ENCODE assay signal across 19 mouse cellular contexts in the genomic region with DNA sequence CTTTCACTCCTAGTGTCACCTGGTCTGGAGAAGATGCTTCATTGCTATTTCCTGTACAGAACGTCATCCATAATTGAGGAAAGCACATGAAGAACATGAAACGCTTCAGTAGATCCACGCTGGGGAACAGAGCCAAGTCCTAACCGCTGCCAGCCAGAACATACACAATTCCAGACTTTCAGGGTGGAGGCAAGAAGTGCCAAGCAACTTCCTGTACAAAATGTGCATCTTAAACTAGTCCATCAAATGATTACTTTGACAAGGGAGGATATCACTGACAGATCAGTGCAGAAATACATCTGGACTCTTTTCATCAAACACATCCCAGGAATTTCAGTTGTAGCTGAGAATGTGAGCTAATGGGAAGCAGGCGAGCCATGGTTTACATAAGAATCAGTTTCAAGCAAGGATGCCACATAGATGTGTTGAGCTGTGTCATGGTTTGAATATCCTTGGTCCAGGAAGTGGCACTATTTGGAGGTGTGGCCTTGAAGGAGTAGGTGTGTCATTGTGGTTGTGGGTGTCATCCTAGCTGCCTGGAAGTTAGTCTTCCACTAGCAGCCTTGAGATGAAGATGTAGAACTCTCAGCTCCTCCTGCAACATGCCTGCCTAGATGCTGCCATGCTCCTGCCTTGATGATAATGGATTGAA.
DNase-seq lines count a peak whose midpoint lies in the region; ATAC-seq lines count a peak whose summit lies in the region.
"Had no signal": no experiment of that assay in that cellular context is flagged by ENCODE, and none has a peak within 500 bp of the region (broad histone marks: within the 10 kb centered on the region; RNA-seq: fewer than 3 reads in every experiment).

No protein-coding gene starts in this region.

- H3K27me3 ChIP-seq in lung, embryonic 16.5 days (ENCODE audit: control insufficient read depth, insufficient read depth, low read depth, low read length) = no peaks in the 10 kb centered on the region
- H3K27me3 ChIP-seq in hindbrain, embryonic 10.5 days (ENCODE audit: insufficient read depth, poor library complexity, severe bottlenecking) = no peaks in the 10 kb centered on the region
- H3K27me3 ChIP-seq: hindbrain, embryonic 13.5 days; intestine, embryonic 15.5 days; limb, embryonic 13.5 days; megakaryocyte, embryonic 14.5 days had no signal

- H3K36me3 ChIP-seq in lung, embryonic 16.5 days (ENCODE audit: control insufficient read depth, insufficient read depth, low read length) = no peaks in the 10 kb centered on the region
- H3K36me3 ChIP-seq in hindbrain, embryonic 10.5 days = no peaks in the 10 kb centered on the region
- H3K36me3 ChIP-seq: hindbrain, embryonic 13.5 days; intestine, embryonic 15.5 days; limb, embryonic 13.5 days had no signal

- peak; percentile 23 to 55 for DNase-seq in left cerebral cortex, postnatal 25 days (ENCODE audit: low spot score in 2 of 2)
- no peak for DNase-seq in left cerebral cortex, adult 8-10 months (ENCODE audit: low spot score in 2 of 2)
- DNase-seq in 3T3-L1 (ENCODE audit: low read depth, low spot score) (peak; percentile 54), NIH3T3 (ENCODE audit: low read depth) (peak; percentile 14)
- no peak for DNase-seq in hindbrain, embryonic 10.5 days (ENCODE audit: low spot score)
- no peak for DNase-seq in cerebellum, postnatal 4 days (ENCODE audit: low spot score in 2 of 2)
- no peak for DNase-seq in kidney, adult 18-20 months
- DNase-seq: adrenal gland, postnatal 10 days; cerebellum, adult 18-20 months; gastrocnemius, postnatal 25 days; heart, postnatal 10 days; thymus, postnatal 36 days had no signal

- no peaks in the 10 kb centered on the region for H3K4me1 ChIP-seq in lung, embryonic 16.5 days (replicated peaks; ENCODE audit: control insufficient read depth, insufficient read depth, low read length)
- H3K4me1 ChIP-seq in hindbrain, embryonic 10.5 days (replicated peaks) = no peaks in the 10 kb centered on the region
- H3K4me1 ChIP-seq: heart, embryonic 10.5 days; hindbrain, embryonic 13.5 days; intestine, embryonic 15.5 days; limb, embryonic 13.5 days had no signal

- WGBS in lung, embryonic 16.5 days = 61% methylated on average over 5 of the region's 5 CpGs
- WGBS in hindbrain, embryonic 10.5 days = 88% methylated on average over 5 of the region's 5 CpGs

- no peak overlapping the region for H3K4me2 ChIP-seq in lung, embryonic 16.5 days (ENCODE audit: low read depth, low read length)
- H3K4me2 ChIP-seq: hindbrain, embryonic 13.5 days; intestine, embryonic 15.5 days; limb, embryonic 13.5 days had no signal

- intact Hi-C loops in left cerebral cortex, postnatal 25 days (cut with DNase I) = no loop called here

- ATAC-seq in lung, embryonic 16.5 days (ENCODE audit: low read depth) = peak; percentile 28; the same call in 1 of the 2 replicates
- ATAC-seq: intestine, embryonic 15.5 days had no signal

- no peak overlapping the region for H3K9ac ChIP-seq in lung, embryonic 16.5 days (ENCODE audit: low read length)
- H3K9ac ChIP-seq: hindbrain, embryonic 13.5 days; intestine, embryonic 15.5 days; limb, embryonic 13.5 days had no signal

- no peaks in the 10 kb centered on the region for H3K9me3 ChIP-seq in lung, embryonic 16.5 days (ENCODE audit: control insufficient read depth, low read length)
- no peaks in the 10 kb centered on the region for H3K9me3 ChIP-seq in hindbrain, embryonic 10.5 days
- H3K9me3 ChIP-seq: heart, embryonic 10.5 days; hindbrain, embryonic 13.5 days; intestine, embryonic 15.5 days; limb, embryonic 13.5 days; megakaryocyte, embryonic 14.5 days had no signal

- H3K27ac ChIP-seq in lung, embryonic 16.5 days (ENCODE audit: low read length) = no peak overlapping the region
- H3K27ac ChIP-seq in hindbrain, embryonic 10.5 days = no peak overlapping the region
- H3K27ac ChIP-seq: heart, embryonic 10.5 days; hindbrain, embryonic 13.5 days; intestine, embryonic 15.5 days; limb, embryonic 13.5 days; stomach, postnatal 0 days had no signal

- H3K4me3 ChIP-seq in lung, embryonic 16.5 days (ENCODE audit: low read length) = no peak overlapping the region
- no peak overlapping the region for H3K4me3 ChIP-seq in hindbrain, embryonic 10.5 days
- H3K4me3 ChIP-seq: heart, embryonic 10.5 days; hindbrain, embryonic 13.5 days; intestine, embryonic 15.5 days; limb, embryonic 13.5 days; megakaryocyte, embryonic 14.5 days had no signal

Comparison
In these comparisons a context has a peak if more than half of its experiments do, and no peak if none do; other contexts are left out.
1. DNase-seq: peak in left cerebral cortex, postnatal 25 days (2 of 2), 3T3-L1 (single experiment) and NIH3T3 (single experiment); none in left cerebral cortex, adult 8-10 months (0 of 2), hindbrain, embryonic 10.5 days (single experiment), cerebellum, postnatal 4 days (0 of 2) and kidney, adult 18-20 months (single experiment).